Mouse (Mus musculus) ES-E14 (cell line): ENCODE measurements around the gene Zfp760.

Source experiments
- CHD2 ChIP-seq: IDR thresholded peaks from 2 replicates; pipeline ENCODE4 v1.6.1; 2014; ENCODE audit warnings: mild to moderate bottlenecking, low read depth, low read length, inconsistent platforms
- HCFC1 ChIP-seq: IDR thresholded peaks from 2 replicates; pipeline ENCODE4 v1.6.1; 2012; ENCODE audit warnings: low read length, inconsistent platforms, borderline replicate concordance; ENCODE audit not compliant: insufficient read depth
- MAFK ChIP-seq: IDR thresholded peaks from 2 replicates; pipeline ENCODE4 v1.6.1; 2014; ENCODE audit warnings: mild to moderate bottlenecking, low read depth, low read length, inconsistent platforms; ENCODE audit not compliant: insufficient read depth
- ZC3H11A ChIP-seq: IDR thresholded peaks from 2 replicates; pipeline ENCODE4 v1.6.1; 2012; ENCODE audit warnings: low read depth, mild to moderate bottlenecking, inconsistent platforms, low read length, borderline replicate concordance
- ZNF384 ChIP-seq: IDR thresholded peaks from 2 replicates; pipeline ENCODE4 v1.6.1; 2012; ENCODE audit warnings: low read depth, low read length, inconsistent platforms

DNA sequence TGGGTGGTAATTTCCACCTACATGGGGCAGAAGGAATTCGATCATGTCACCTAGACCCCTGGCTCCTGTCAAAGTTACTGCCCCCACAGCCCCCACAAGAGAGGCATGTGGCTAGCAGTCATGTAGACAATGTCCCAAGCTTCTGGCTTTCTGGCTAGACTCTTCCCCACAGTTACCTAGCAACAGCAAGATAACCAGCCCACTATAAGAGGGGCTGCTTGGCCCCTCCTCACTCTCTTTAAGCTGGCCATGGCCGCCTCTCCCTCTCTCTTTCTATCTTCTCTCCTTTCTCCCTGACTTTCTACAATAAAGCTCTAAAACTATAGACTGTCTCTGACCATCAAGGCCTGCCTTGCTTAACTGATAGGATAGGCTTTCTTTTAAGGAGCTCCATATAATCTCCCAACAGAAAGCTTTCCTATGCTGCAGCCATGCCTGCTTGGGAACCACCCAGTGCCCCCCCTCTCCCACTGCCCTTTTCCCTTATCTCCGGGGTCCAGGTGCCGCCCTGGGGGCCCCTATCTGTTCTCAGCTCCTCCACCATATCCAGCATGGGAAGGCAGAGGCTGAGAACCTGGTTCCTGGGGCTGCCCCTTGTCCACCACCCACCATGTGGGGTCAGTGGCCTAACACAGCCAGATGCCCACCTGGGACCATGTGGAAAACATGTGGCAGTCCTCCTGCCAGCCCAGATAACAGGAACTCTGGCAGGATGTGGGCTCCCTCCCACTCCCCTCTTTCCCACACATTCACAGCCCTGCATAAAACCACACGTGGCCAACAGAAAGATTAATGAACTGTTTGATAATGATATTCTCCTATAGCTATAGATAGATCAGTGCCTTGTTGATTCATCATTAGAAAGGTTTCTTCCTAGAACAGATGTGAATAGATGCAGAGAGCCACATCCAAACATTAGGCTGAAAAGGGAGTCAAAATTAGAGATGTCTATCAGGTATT lies 5.0 kb upstream of the Zfp760 start:
- no peak for TF ChIP-seq ZC3H11A
- TF ChIP-seq CHD2: no peak
- TF ChIP-seq HCFC1: no peak
- TF ChIP-seq MAFK: no peak
- no peak for TF ChIP-seq ZNF384
